Mouse (Mus musculus) E14TG2a.4 (cell line): ENCODE measurements around the gene Stra6.

ENCODE experiments used
- CTCF ChIP-seq: conservative IDR thresholded peaks from 2 replicates; pipeline ENCODE4 v1.5.1; 2014; ENCODE audit warnings: low read length
- NANOG ChIP-seq: IDR thresholded peaks from 2 replicates; pipeline ENCODE4 v1.6.1; 2014; ENCODE audit warnings: borderline replicate concordance, low read length, mixed read lengths

DNA sequence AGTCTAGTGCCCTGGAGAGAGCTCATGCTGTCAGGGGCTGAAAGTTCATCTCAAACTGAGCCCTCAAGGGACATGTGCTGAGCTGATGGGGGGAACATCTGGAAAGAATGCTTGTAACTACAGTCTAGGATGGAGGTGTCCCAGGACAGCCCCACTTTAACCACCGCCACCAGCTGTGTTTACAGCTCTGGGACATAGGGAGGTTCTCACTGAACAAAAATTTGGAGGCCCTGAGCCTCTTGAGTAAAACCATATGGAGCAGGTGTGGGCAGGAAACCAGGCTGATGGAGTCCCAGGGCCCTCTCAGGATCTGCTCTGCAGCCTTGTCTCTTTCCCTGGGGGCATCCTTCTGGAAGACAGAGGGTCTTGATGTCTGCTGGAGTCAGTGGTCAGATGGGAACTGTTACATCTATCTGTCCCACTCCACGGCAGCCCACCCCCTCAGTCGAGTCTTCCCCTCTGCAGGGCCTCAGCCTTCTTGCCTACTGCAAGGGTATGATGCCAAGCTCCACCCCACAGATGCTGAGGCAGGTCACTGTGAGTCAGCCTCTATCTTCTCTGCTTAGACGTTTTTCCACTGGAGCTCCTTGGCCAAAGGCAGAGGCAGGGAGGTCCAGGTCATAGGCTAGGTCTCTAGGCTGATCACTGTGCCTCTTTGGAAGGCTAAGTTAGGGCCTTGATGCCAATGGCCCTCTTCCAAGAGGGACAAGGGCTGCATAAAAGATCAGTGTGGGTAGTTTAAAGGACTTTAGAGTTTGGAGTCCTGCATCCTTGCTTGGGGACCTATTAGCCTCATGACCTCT, 28.2 kb downstream of the Stra6 start:
- TF ChIP-seq CTCF (no peak), NANOG (no peak)
